Mouse (Mus musculus): ENCODE measurements at regions not wholly inside any gene's neighbourhood (a gene's known extent, or its start where the extent isn't known, plus 50 kb on each side); places are given as distances from the start of the nearest gene placed in this dataset.
A peak's percentile ranks its signal among the peaks of the same experiment; 100 is the strongest.

- Histone ChIP-seq H3K36me3 (ENCODE audit: control insufficient read depth, insufficient read depth) (no peaks in the 10 kb centered on the region), H3K9me3 (ENCODE audit: control insufficient read depth) (no peaks in the 10 kb centered on the region), H3K9ac (ENCODE audit: low read depth, low read length) (no peak overlapping the region), H3K27me3 (replicated peaks; ENCODE audit: control insufficient read depth, insufficient read depth, low read length) (no peaks in the 10 kb centered on the region), H3K4me2 (replicated peaks; ENCODE audit: low read depth) (no peak overlapping the region), H3K4me1 (replicated peaks; ENCODE audit: control insufficient read depth, insufficient read depth, low read length) (no peaks in the 10 kb centered on the region), H3K27ac (ENCODE audit: low read depth, low read length) (no peak overlapping the region), H3K4me3 (ENCODE audit: low read depth, low read length) (no peak overlapping the region)
- no peak for TF ChIP-seq CTCF (IDR thresholded peaks at IDR 0.05; ENCODE audit: low read depth)
- ATAC-seq = no peak
Observed at GRCm38 (mm10) chr8:50180682-50181081, 1336.9 kb upstream of the Tenm3 start.

- WGBS = 73% methylated on average over 2 of the region's 2 CpGs
- no peak overlapping the region for H3K27ac ChIP-seq (ENCODE audit: low read depth, low read length)
Observed at GRCm38 (mm10) chr8:50164773-50165454, 1321.2 kb upstream of the Tenm3 start.

GRCm38 (mm10) chr8:50161076-50161475 lies 1317.3 kb upstream of the Tenm3 start:
- H3K4me2 ChIP-seq (replicated peaks; ENCODE audit: low read depth) = no peak overlapping the region
- no peaks in the 10 kb centered on the region for H3K9me3 ChIP-seq (ENCODE audit: control insufficient read depth)
- TF ChIP-seq CTCF (IDR thresholded peaks at IDR 0.05; ENCODE audit: low read depth) = no peak
- H3K36me3 ChIP-seq (ENCODE audit: control insufficient read depth, insufficient read depth) = no peaks in the 10 kb centered on the region
- 67% methylated on average over 3 of the region's 3 CpGs for WGBS
- H3K4me1 ChIP-seq (replicated peaks; ENCODE audit: control insufficient read depth, insufficient read depth, low read length) = no peaks in the 10 kb centered on the region
- no peak overlapping the region for H3K27ac ChIP-seq (ENCODE audit: low read depth, low read length)
- H3K27me3 ChIP-seq (replicated peaks; ENCODE audit: control insufficient read depth, insufficient read depth, low read length) = no peaks in the 10 kb centered on the region
- no peak overlapping the region for H3K9ac ChIP-seq (ENCODE audit: low read depth, low read length)
- ATAC-seq = no peak
- H3K4me3 ChIP-seq (ENCODE audit: low read depth, low read length) = no peak overlapping the region

More at GRCm38 (mm10) chr8:50164773-50165454, 1321.2 kb upstream of the Tenm3 start:
- ATAC-seq = no peak
- TF ChIP-seq CTCF (IDR thresholded peaks at IDR 0.05; ENCODE audit: low read depth) = peak; percentile 34; the same call in 1 of the 2 replicates
- H3K36me3 ChIP-seq (ENCODE audit: control insufficient read depth, insufficient read depth) = no peaks in the 10 kb centered on the region
- H3K9ac ChIP-seq (ENCODE audit: low read depth, low read length) = no peak overlapping the region
- no peak overlapping the region for H3K4me3 ChIP-seq (ENCODE audit: low read depth, low read length)
- H3K9me3 ChIP-seq (ENCODE audit: control insufficient read depth) = no peaks in the 10 kb centered on the region
- no peak overlapping the region for H3K4me2 ChIP-seq (replicated peaks; ENCODE audit: low read depth)
- no peaks in the 10 kb centered on the region for H3K4me1 ChIP-seq (replicated peaks; ENCODE audit: control insufficient read depth, insufficient read depth, low read length)
- H3K27me3 ChIP-seq (replicated peaks; ENCODE audit: control insufficient read depth, insufficient read depth, low read length) = no peaks in the 10 kb centered on the region

GRCm38 (mm10) chr8:50160326-50160725 lies 1316.6 kb upstream of the Tenm3 start:
- H3K9ac ChIP-seq (ENCODE audit: low read depth, low read length) = no peak overlapping the region
- TF ChIP-seq CTCF (IDR thresholded peaks at IDR 0.05; ENCODE audit: low read depth) = no peak
- H3K4me3 ChIP-seq (ENCODE audit: low read depth, low read length) = no peak overlapping the region
- H3K9me3 ChIP-seq (ENCODE audit: control insufficient read depth) = no peaks in the 10 kb centered on the region
- no peaks in the 10 kb centered on the region for H3K4me1 ChIP-seq (replicated peaks; ENCODE audit: control insufficient read depth, insufficient read depth, low read length)
- WGBS = 67% methylated on average over 5 of the region's 5 CpGs
- no peak overlapping the region for H3K27ac ChIP-seq (ENCODE audit: low read depth, low read length)
- H3K36me3 ChIP-seq (ENCODE audit: control insufficient read depth, insufficient read depth) = no peaks in the 10 kb centered on the region
- no peak for ATAC-seq
- no peak overlapping the region for H3K4me2 ChIP-seq (replicated peaks; ENCODE audit: low read depth)
- H3K27me3 ChIP-seq (replicated peaks; ENCODE audit: control insufficient read depth, insufficient read depth, low read length) = no peaks in the 10 kb centered on the region

- no peak for ATAC-seq
- Histone ChIP-seq H3K36me3 (ENCODE audit: control insufficient read depth, insufficient read depth) (no peaks in the 10 kb centered on the region), H3K4me1 (replicated peaks; ENCODE audit: control insufficient read depth, insufficient read depth, low read length) (no peaks in the 10 kb centered on the region), H3K27ac (ENCODE audit: low read depth, low read length) (no peak overlapping the region), H3K27me3 (replicated peaks; ENCODE audit: control insufficient read depth, insufficient read depth, low read length) (no peaks in the 10 kb centered on the region), H3K9me3 (ENCODE audit: control insufficient read depth) (no peaks in the 10 kb centered on the region), H3K9ac (ENCODE audit: low read depth, low read length) (no peak overlapping the region), H3K4me2 (replicated peaks; ENCODE audit: low read depth) (no peak overlapping the region), H3K4me3 (ENCODE audit: low read depth, low read length) (no peak overlapping the region)
- no peak for TF ChIP-seq CTCF (IDR thresholded peaks at IDR 0.05; ENCODE audit: low read depth)
- 75% methylated on average over 3 of the region's 3 CpGs for WGBS
Observed at GRCm38 (mm10) chr8:50139876-50140275, 1296.1 kb upstream of the Tenm3 start.

- 0 out of 2 replicates have a peak, but pooled peaks have one; percentile 7 for TF ChIP-seq CTCF (IDR thresholded peaks at IDR 0.05; ENCODE audit: low read depth)
- 81% methylated on average over 9 of the region's 9 CpGs for WGBS
Observed at GRCm38 (mm10) chr8:50120041-50120440, 1276.3 kb upstream of the Tenm3 start.

More at GRCm38 (mm10) chr8:50120041-50120440, 1276.3 kb upstream of the Tenm3 start:
- no peak for ATAC-seq
- H3K4me3 ChIP-seq (ENCODE audit: low read depth, low read length) = no peak overlapping the region
- H3K27me3 ChIP-seq (replicated peaks; ENCODE audit: control insufficient read depth, insufficient read depth, low read length) = no peaks in the 10 kb centered on the region
- H3K9ac ChIP-seq (ENCODE audit: low read depth, low read length) = no peak overlapping the region
- no peaks in the 10 kb centered on the region for H3K4me1 ChIP-seq (replicated peaks; ENCODE audit: control insufficient read depth, insufficient read depth, low read length)
- H3K4me2 ChIP-seq (replicated peaks; ENCODE audit: low read depth) = no peak overlapping the region
- no peak overlapping the region for H3K27ac ChIP-seq (ENCODE audit: low read depth, low read length)
- no peaks in the 10 kb centered on the region for H3K9me3 ChIP-seq (ENCODE audit: control insufficient read depth)
- H3K36me3 ChIP-seq (ENCODE audit: control insufficient read depth, insufficient read depth) = no peaks in the 10 kb centered on the region

All from intestine, postnatal 0 days (tissue).